Mouse (Mus musculus): ENCODE measurements around the gene Xdh. TPM values are rescaled to one million over a fixed set of nuclear protein-coding genes. Genes with fewer than 3 reads are reported as not detected.
A peak's percentile ranks its signal among the peaks of the same experiment; 100 is the strongest.

The Xdh gene
- polyA plus RNA-seq, 1 experiment from 2014 or later = 3.3 TPM

- Histone ChIP-seq H3K27me3 (replicated peaks; ENCODE audit: control insufficient read depth, insufficient read depth, low read length) (no peaks in the 10 kb centered on the region), H3K4me1 (ENCODE audit: control insufficient read depth, insufficient read depth, low read length) (no peaks in the 10 kb centered on the region), H3K9ac (ENCODE audit: low read depth, low read length) (no peak overlapping the region), H3K27ac (ENCODE audit: low read length) (no peak overlapping the region), H3K4me3 (ENCODE audit: low read length) (no peak overlapping the region), H3K36me3 (ENCODE audit: control insufficient read depth, insufficient read depth, low read length) (no peaks in the 10 kb centered on the region), H3K9me3 (ENCODE audit: control insufficient read depth, low read length) (no peaks in the 10 kb centered on the region), H3K4me2 (ENCODE audit: low read depth, low read length) (no peak overlapping the region)
- WGBS = 63% methylated on average over 5 of the region's 5 CpGs
- ATAC-seq = no peak
These were observed 47.8 kb downstream of the Xdh start for GRCm38 (mm10) chr17:73902234-73902636.

GRCm38 (mm10) chr17:73894399-73894798, 55.6 kb downstream of the Xdh start:
- no peaks in the 10 kb centered on the region for H3K9me3 ChIP-seq (ENCODE audit: control insufficient read depth, low read length)
- no peak overlapping the region for H3K4me3 ChIP-seq (ENCODE audit: low read length)
- H3K9ac ChIP-seq (ENCODE audit: low read depth, low read length) = no peak overlapping the region
- H3K36me3 ChIP-seq (ENCODE audit: control insufficient read depth, insufficient read depth, low read length) = no peaks in the 10 kb centered on the region
- H3K4me1 ChIP-seq (ENCODE audit: control insufficient read depth, insufficient read depth, low read length) = no peaks in the 10 kb centered on the region
- no peak overlapping the region for H3K27ac ChIP-seq (ENCODE audit: low read length)
- WGBS = 66% methylated on average over 5 of the region's 5 CpGs
- H3K4me2 ChIP-seq (ENCODE audit: low read depth, low read length) = no peak overlapping the region
- ATAC-seq = peak; percentile 58
- H3K27me3 ChIP-seq (replicated peaks; ENCODE audit: control insufficient read depth, insufficient read depth, low read length) = no peaks in the 10 kb centered on the region

GRCm38 (mm10) chr17:73893822-73894221, 56.2 kb downstream of the Xdh start:
- H3K27ac ChIP-seq (ENCODE audit: low read length) = no peak overlapping the region
- no peak overlapping the region for H3K4me3 ChIP-seq (ENCODE audit: low read length)
- no peaks in the 10 kb centered on the region for H3K27me3 ChIP-seq (replicated peaks; ENCODE audit: control insufficient read depth, insufficient read depth, low read length)
- 51% methylated on average over 4 of the region's 4 CpGs for WGBS
- H3K36me3 ChIP-seq (ENCODE audit: control insufficient read depth, insufficient read depth, low read length) = no peaks in the 10 kb centered on the region
- no peaks in the 10 kb centered on the region for H3K4me1 ChIP-seq (ENCODE audit: control insufficient read depth, insufficient read depth, low read length)
- no peaks in the 10 kb centered on the region for H3K9me3 ChIP-seq (ENCODE audit: control insufficient read depth, low read length)
- H3K9ac ChIP-seq (ENCODE audit: low read depth, low read length) = no peak overlapping the region
- H3K4me2 ChIP-seq (ENCODE audit: low read depth, low read length) = no peak overlapping the region
- ATAC-seq = no peak

- no peaks in the 10 kb centered on the region for H3K36me3 ChIP-seq (ENCODE audit: control insufficient read depth, insufficient read depth, low read length)
- H3K4me1 ChIP-seq (ENCODE audit: control insufficient read depth, insufficient read depth, low read length) = no peaks in the 10 kb centered on the region
- no peak for ATAC-seq
These were observed 56.8 kb downstream of the Xdh start for GRCm38 (mm10) chr17:73893207-73893606.

GRCm38 (mm10) chr17:73891590-73891989, 58.4 kb downstream of the Xdh start:
- no peak for ATAC-seq
- Histone ChIP-seq H3K4me3 (ENCODE audit: low read length) (no peak overlapping the region), H3K27me3 (replicated peaks; ENCODE audit: control insufficient read depth, insufficient read depth, low read length) (no peaks in the 10 kb centered on the region), H3K4me2 (ENCODE audit: low read depth, low read length) (no peak overlapping the region), H3K36me3 (ENCODE audit: control insufficient read depth, insufficient read depth, low read length) (no peaks in the 10 kb centered on the region), H3K9me3 (ENCODE audit: control insufficient read depth, low read length) (no peaks in the 10 kb centered on the region), H3K9ac (ENCODE audit: low read depth, low read length) (no peak overlapping the region), H3K27ac (ENCODE audit: low read length) (no peak overlapping the region), H3K4me1 (ENCODE audit: control insufficient read depth, insufficient read depth, low read length) (no peaks in the 10 kb centered on the region)
- WGBS = 84% methylated on average over 1 of the region's 1 CpGs

More at GRCm38 (mm10) chr17:73893207-73893606, 56.8 kb downstream of the Xdh start:
- no peaks in the 10 kb centered on the region for H3K27me3 ChIP-seq (replicated peaks; ENCODE audit: control insufficient read depth, insufficient read depth, low read length)
- 70% methylated on average over 10 of the region's 10 CpGs for WGBS
- no peaks in the 10 kb centered on the region for H3K9me3 ChIP-seq (ENCODE audit: control insufficient read depth, low read length)
- no peak overlapping the region for H3K4me2 ChIP-seq (ENCODE audit: low read depth, low read length)
- no peak overlapping the region for H3K4me3 ChIP-seq (ENCODE audit: low read length)
- no peak overlapping the region for H3K27ac ChIP-seq (ENCODE audit: low read length)
- H3K9ac ChIP-seq (ENCODE audit: low read depth, low read length) = no peak overlapping the region

GRCm38 (mm10) chr17:73886071-73886785, 63.8 kb downstream of the Xdh start:
- no peak for ATAC-seq
- no peaks in the 10 kb centered on the region for H3K36me3 ChIP-seq (ENCODE audit: control insufficient read depth, insufficient read depth, low read length)
- no peaks in the 10 kb centered on the region for H3K27me3 ChIP-seq (replicated peaks; ENCODE audit: control insufficient read depth, insufficient read depth, low read length)
- no peaks in the 10 kb centered on the region for H3K4me1 ChIP-seq (ENCODE audit: control insufficient read depth, insufficient read depth, low read length)
- no peak overlapping the region for H3K9ac ChIP-seq (ENCODE audit: low read depth, low read length)
- no peak overlapping the region for H3K4me3 ChIP-seq (ENCODE audit: low read length)
- no peaks in the 10 kb centered on the region for H3K9me3 ChIP-seq (ENCODE audit: control insufficient read depth, low read length)
- WGBS = 81% methylated on average over 25 of the region's 25 CpGs
- H3K27ac ChIP-seq (ENCODE audit: low read length) = no peak overlapping the region
- H3K4me2 ChIP-seq (ENCODE audit: low read depth, low read length) = no peak overlapping the region

GRCm38 (mm10) chr17:73883332-73883731, 66.7 kb downstream of the Xdh start:
- Histone ChIP-seq H3K9me3 (ENCODE audit: control insufficient read depth, low read length) (no peaks in the 10 kb centered on the region), H3K9ac (ENCODE audit: low read depth, low read length) (no peak overlapping the region), H3K27me3 (replicated peaks; ENCODE audit: control insufficient read depth, insufficient read depth, low read length) (no peaks in the 10 kb centered on the region), H3K4me3 (ENCODE audit: low read length) (no peak overlapping the region), H3K36me3 (ENCODE audit: control insufficient read depth, insufficient read depth, low read length) (no peaks in the 10 kb centered on the region), H3K4me1 (ENCODE audit: control insufficient read depth, insufficient read depth, low read length) (no peaks in the 10 kb centered on the region), H3K4me2 (ENCODE audit: low read depth, low read length) (no peak overlapping the region), H3K27ac (ENCODE audit: low read length) (no peak overlapping the region)
- no peak for ATAC-seq
- 83% methylated on average over 12 of the region's 12 CpGs for WGBS

GRCm38 (mm10) chr17:73882194-73882593, 67.8 kb downstream of the Xdh start:
- no peaks in the 10 kb centered on the region for H3K36me3 ChIP-seq (ENCODE audit: control insufficient read depth, insufficient read depth, low read length)
- no peak overlapping the region for H3K4me2 ChIP-seq (ENCODE audit: low read depth, low read length)
- WGBS = 12% methylated on average over 9 of the region's 9 CpGs
- H3K4me3 ChIP-seq (ENCODE audit: low read length) = no peak overlapping the region
- no peak overlapping the region for H3K27ac ChIP-seq (ENCODE audit: low read length)
- ATAC-seq = peak; percentile 70
- no peaks in the 10 kb centered on the region for H3K9me3 ChIP-seq (ENCODE audit: control insufficient read depth, low read length)
- no peaks in the 10 kb centered on the region for H3K4me1 ChIP-seq (ENCODE audit: control insufficient read depth, insufficient read depth, low read length)
- H3K9ac ChIP-seq (ENCODE audit: low read depth, low read length) = no peak overlapping the region
- no peaks in the 10 kb centered on the region for H3K27me3 ChIP-seq (replicated peaks; ENCODE audit: control insufficient read depth, insufficient read depth, low read length)

GRCm38 (mm10) chr17:73881295-73881694, 68.7 kb downstream of the Xdh start:
- Histone ChIP-seq H3K36me3 (ENCODE audit: control insufficient read depth, insufficient read depth, low read length) (no peaks in the 10 kb centered on the region), H3K27me3 (replicated peaks; ENCODE audit: control insufficient read depth, insufficient read depth, low read length) (no peaks in the 10 kb centered on the region), H3K9me3 (ENCODE audit: control insufficient read depth, low read length) (no peaks in the 10 kb centered on the region), H3K27ac (ENCODE audit: low read length) (no peak overlapping the region), H3K9ac (ENCODE audit: low read depth, low read length) (no peak overlapping the region), H3K4me3 (ENCODE audit: low read length) (no peak overlapping the region), H3K4me2 (ENCODE audit: low read depth, low read length) (no peak overlapping the region), H3K4me1 (ENCODE audit: control insufficient read depth, insufficient read depth, low read length) (no peaks in the 10 kb centered on the region)
- 46% methylated on average over 6 of the region's 6 CpGs for WGBS
- ATAC-seq = no peak

- no peaks in the 10 kb centered on the region for H3K36me3 ChIP-seq (ENCODE audit: control insufficient read depth, insufficient read depth, low read length)
- no peak overlapping the region for H3K27ac ChIP-seq (ENCODE audit: low read length)
- H3K27me3 ChIP-seq (replicated peaks; ENCODE audit: control insufficient read depth, insufficient read depth, low read length) = no peaks in the 10 kb centered on the region
- ATAC-seq = no peak
- 80% methylated on average over 6 of the region's 6 CpGs for WGBS
- no peak overlapping the region for H3K4me3 ChIP-seq (ENCODE audit: low read length)
- no peak overlapping the region for H3K4me2 ChIP-seq (ENCODE audit: low read depth, low read length)
- no peaks in the 10 kb centered on the region for H3K4me1 ChIP-seq (ENCODE audit: control insufficient read depth, insufficient read depth, low read length)
- H3K9ac ChIP-seq (ENCODE audit: low read depth, low read length) = no peak overlapping the region
- no peaks in the 10 kb centered on the region for H3K9me3 ChIP-seq (ENCODE audit: control insufficient read depth, low read length)
These were observed 69.7 kb downstream of the Xdh start for GRCm38 (mm10) chr17:73880286-73880685.
